Mouse (Mus musculus): ENCODE measurements around the gene Mcm9.
"Not testable (repeated sequence)": the region's sequence is repeated elsewhere in the genome, so short reads cannot be mapped to it uniquely, and the experiment has no call there.

Gene Mcm9

DNA sequence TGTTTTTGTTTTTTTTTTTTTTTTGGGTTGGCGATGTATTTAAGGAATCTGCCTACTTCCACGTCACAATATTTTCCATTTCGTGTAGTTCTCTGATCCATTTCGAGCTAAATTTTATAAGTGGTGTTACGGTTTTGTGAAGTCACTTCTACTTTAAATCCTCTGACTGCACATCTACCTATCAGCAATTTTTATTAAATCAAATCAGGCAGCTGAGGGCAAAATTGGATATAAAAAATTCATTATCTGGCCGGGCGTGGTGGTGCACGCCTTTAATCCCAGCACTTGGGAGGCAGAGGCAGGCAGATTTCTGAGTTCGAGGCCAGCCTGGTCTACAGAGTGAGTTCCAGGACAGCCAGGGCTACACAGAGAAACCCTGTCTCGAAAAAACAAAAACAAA is at the start of gene Mcm9:
Gene Mcm9 (minus strand): TSS at position 101 of the 400 bp plus-strand sequence.
- DNase-seq (ENCODE audit: low spot score in 2 of 2) = not testable (repeated sequence)

- DNase-seq (ENCODE audit: low spot score in 2 of 2) = no peak
Observed at GRCm38 (mm10) chr10:53661788-53662187, 31.5 kb upstream of the Mcm9 start.

- not testable (repeated sequence) for DNase-seq (ENCODE audit: low spot score in 2 of 2)
Observed at GRCm38 (mm10) chr10:53654239-53654638, 24.0 kb upstream of the Mcm9 start.

DNA sequence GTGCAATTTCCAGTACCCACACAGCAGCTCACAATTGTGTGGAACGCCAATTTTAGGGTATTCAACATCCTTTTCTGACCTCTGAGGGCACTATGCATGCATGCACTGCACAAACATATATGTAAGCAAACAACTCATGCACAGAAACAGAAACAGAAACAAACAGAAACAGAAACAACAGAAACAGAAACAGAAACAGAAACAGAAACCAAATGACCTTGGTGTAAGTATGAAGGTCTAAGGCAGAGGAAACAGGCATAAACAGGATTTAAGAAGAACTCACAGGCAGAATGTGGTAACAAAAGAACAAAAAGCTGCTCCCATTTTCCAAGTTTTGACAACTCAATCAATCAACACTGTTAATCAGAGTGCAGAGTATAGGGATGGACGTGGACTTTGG is 20.4 kb upstream of the Mcm9 start:
- no peak for DNase-seq (ENCODE audit: low spot score in 2 of 2)

DNA sequence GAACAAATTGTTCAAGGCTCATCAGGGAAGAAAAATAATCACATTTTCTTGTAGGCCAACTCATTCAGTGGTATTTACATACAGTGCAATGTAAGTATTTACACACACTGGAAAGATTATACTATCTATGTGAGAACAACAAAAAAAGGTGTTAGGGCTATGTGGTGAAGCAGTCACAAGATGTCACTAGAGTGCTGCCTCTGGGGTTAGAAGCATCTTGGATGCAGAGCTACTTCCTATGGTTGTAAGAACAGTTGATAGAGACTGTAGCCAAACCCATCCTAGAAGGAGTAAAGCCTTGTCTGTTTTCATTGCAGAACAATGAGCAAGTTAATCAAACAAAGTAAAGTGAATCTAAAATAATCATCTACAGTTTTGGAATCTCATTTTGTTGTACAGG is 11.3 kb upstream of the Mcm9 start:
- no peak for DNase-seq (ENCODE audit: low spot score in 2 of 2)

- no peak for DNase-seq (ENCODE audit: low spot score in 2 of 2)
Observed at GRCm38 (mm10) chr10:53635246-53635971, 5.2 kb upstream of the Mcm9 start.

GRCm38 (mm10) chr10:53634160-53634559 is 3.9 kb upstream of the Mcm9 start:
- DNase-seq (ENCODE audit: low spot score in 2 of 2) = no peak

- peak; percentile 94 to 97 for DNase-seq (ENCODE audit: low spot score in 2 of 2)
Observed at GRCm38 (mm10) chr10:53629918-53630250, 355 bp downstream of the Mcm9 start.

- peak; percentile 85 to 89 for DNase-seq (ENCODE audit: low spot score in 2 of 2)
Observed at GRCm38 (mm10) chr10:53629247-53629917, 857 bp downstream of the Mcm9 start.

DNA sequence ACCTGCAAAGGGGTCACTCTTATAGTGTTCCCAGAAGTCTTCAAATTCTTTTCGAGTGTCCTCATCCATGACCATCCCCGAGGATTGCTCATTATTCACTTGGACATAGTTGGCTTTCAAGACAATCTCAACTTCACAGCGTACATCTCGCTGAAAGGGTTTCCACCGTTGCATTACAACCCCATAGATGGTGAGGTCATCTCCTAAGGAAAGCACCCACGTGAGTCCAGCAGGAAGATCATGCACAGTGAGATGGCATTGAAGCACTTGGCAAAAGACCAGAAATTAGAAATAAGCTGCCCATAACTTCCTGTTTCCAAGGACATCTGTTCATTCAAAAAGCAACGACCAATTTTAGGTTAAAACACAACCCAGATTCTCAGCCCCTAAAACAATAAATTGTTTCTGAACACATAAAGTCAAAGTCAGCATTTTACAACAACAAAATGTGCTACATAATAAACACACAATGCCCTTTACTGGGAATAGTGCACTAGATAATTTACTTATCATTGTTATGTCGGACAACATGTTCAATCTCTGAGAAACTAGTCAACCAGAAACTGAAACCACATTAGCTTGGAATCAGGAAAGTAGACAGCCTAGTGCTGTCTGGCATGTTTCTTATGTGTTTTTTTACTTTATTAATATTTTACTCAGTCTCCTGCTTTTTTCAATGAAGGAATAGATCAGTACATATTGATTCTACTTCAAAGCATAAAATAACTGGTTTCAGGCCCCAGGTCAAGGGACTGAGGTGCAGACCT is 14.2 kb downstream of the Mcm9 start:
- DNase-seq (ENCODE audit: low spot score in 2 of 2) = no peak

- DNase-seq (ENCODE audit: low spot score in 2 of 2) = no peak
Observed at GRCm38 (mm10) chr10:53613955-53614354, 16.3 kb downstream of the Mcm9 start.

DNA sequence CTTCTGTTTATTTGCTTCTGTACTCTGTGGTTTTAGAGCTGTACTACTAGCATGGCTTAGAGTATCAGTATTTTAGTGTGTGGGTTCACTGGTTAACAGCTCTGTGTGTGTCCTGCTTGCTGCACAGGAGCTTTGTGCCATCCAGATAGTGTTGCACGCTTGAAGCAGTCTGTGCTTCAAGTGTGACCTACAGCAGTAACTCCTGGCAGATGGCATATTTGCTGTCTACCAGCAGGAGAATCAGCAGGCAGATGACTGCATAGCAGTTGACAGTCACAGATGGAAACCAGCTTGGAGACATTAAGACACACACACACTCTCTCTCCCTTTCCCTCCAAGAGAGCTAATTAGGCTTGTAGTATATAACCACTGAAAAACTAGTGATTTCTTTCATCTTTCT is 18.1 kb downstream of the Mcm9 start:
- DNase-seq (ENCODE audit: low spot score in 2 of 2) = no peak

GRCm38 (mm10) chr10:53608274-53608673 is 22.0 kb downstream of the Mcm9 start:
- DNase-seq (ENCODE audit: low spot score in 2 of 2) = no peak

DNA sequence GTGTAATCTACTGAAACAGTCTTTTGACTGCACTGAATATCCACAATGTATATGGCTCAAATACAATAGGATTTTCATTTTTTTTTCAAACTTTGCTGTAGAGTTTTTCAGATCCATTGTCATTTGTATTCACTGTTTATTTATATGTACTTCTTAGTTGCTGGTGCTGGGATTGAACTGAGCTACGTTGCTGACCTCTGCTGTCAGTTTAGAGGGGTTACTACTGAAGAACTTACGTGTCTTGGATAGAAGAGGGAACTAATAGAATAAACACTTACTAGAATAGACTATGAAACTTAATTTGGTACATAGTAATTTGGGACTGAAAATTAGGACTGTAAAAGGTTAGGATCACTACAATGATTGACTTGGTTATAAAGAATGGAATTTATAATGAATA is 24.9 kb downstream of the Mcm9 start:
- no peak for DNase-seq (ENCODE audit: low spot score in 2 of 2)

GRCm38 (mm10) chr10:53598821-53599220 is 31.4 kb downstream of the Mcm9 start:
- DNase-seq (ENCODE audit: low spot score in 2 of 2) = no peak

DNA sequence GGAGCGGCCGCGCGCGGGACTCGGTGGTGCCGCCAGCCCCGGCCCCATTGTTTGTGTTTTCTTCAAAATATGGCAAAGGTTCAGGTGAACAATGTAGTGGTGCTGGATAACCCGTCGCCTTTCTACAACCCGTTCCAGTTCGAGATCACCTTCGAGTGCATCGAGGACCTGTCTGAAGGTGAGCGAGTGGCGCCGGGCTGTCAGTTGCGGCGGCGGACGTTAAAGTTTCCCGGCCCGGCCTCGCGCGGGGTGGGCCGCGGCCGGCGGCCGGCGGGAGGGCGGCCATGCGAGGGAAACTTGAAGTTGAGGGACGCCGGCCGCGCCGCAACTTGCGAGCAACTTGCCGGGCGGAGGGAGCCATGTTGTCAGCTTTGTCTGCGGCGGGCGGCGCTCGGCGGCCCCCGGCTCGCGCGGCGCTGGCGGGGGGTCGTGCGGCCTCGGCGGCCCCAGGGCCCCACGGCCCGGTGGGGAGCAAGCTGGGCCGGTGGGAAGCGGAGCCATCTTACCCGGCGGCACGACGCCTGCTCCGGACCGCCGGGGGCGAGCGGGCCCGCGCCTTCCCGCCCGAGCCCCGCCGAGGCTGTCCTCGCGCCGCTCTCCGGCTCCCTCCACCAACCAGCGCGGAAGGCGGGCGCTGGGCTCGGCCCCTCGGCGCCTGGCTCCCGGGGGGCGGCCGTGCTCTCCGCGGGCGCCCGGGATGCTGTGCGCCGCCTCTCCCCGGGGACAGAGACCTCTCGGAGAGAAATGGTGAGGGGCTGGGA is 32.9 kb downstream of the Mcm9 start:
- peak; percentile 12 to 26 for DNase-seq (ENCODE audit: low spot score in 2 of 2)

DNA sequence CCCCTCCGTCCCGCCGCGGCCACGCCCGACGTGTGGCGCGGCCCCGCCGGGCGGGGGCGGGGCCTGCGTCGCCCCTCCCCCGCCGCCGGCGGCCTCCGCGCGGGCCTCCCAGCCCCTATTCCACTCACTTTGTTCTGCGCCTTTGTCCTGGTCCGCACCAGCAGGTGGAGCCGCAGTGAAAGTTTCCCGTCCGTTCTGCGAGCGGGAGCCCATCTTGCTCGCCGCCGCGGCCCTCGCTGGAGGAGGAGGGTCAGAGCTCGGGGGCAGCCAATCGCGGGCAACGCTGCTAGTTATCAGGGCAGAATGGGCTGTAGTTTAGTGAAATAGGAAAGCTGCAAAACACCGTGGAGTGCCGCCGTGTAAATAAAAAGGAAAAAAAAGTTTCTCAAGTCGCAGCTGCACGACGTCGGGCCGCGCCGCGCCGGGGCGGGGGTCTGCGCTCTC is 33.5 kb downstream of the Mcm9 start, which contains the start of gene Asf1a:
Gene Asf1a (plus strand): TSS at position 81 of the 444 bp plus-strand sequence.
- DNase-seq (ENCODE audit: low spot score in 2 of 2) = peak; percentile 97

DNA sequence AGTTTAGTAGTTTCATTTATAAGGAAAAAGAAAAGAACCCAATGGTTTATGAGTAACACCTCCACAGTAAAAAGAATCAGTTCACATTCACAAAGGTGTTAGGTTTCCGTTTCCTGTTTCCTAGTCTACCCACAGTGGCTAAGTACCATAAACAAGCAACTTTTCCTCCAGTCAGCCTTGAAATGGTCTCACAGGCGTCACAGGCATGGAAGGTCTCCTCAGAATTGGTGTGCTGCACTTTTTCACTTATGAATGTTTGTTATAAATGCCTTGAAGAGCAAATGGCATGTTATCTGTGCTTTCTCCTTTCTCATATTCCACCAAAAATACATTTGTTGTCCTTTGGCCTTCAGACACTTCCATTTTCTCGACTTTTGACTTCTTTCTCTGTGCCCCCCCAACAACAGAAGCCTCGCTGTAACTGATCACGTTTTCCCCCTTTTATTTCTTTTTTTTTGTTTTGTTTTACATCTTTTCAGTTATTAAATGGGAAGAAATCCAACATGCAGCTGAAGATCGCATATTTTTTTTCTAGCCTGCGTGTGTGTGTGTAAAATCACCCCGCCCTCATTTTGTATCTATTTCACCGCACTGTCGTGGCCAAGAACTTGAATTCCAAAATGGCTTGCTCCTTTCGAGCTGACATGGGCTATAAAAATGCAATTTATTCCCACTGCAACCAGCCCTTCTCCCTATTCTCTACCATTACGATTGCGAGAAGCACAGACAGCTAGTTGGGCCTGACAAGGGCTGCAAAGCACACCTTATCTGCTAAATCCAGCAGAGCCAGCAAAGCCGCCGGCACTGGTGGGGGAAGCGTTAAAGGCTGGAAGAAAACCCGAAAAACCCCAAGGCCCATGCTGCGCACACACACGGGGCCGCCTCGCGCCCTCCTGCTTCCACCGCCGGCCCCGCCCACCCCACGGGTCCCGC is 34.2 kb downstream of the Mcm9 start:
- no peak for DNase-seq (ENCODE audit: low spot score in 2 of 2)

DNA sequence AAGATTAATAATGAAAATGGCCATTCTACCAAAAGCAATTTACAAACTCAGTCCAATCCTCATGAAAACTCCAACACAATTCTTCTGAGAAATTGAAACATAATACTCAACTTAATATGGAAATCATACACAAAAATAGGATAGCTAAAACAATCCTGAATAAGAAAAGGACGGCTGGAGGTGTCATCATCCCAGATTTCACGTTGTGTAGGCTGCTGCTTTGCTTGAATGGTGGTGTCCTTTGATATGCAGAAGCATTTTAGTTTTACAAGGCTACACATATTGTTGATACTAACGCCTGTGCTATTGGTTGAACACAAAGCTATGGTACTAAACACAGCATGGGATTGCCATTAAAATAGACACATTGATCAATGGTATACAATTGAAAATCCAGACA is 44.5 kb downstream of the Mcm9 start:
- no peak for DNase-seq (ENCODE audit: low spot score in 2 of 2)

GRCm38 (mm10) chr10:53581087-53581486 is 49.2 kb downstream of the Mcm9 start:
- no peak for DNase-seq (ENCODE audit: low spot score in 2 of 2)

- DNase-seq (ENCODE audit: low spot score in 2 of 2) = peak; percentile 65 to 66
Observed at GRCm38 (mm10) chr10:53580621-53581081, 49.6 kb downstream of the Mcm9 start.
